In the genomic region with DNA sequence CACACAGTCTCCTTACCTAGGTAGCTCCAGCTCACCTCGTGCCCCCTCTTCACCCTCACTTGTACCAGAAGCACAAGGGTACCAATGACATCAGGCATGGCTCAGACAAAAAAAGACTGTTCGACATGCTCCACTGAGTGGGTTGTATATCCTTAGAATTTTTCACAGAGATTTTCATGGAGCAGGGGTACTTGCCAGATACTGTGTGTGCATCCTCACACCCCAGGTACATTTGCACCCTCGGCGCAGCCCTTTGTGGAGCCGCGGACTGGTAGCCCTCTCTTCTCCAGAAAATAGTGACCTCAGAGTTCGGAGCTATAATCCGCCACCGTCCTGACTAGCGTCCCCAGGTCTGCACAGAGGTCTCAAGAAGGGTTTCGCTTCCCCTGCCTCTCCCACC, we compare ENCODE assay signal across 9 mouse cellular contexts. TPM values are rescaled to one million over a fixed set of nuclear protein-coding genes. Genes with fewer than 3 reads are reported as not detected.
DNase-seq lines count a peak whose midpoint lies in the region; ATAC-seq and TF ChIP-seq lines count a peak whose summit lies in the region.
"Had no signal": no experiment of that assay in that cellular context is flagged by ENCODE, and none has a peak within 500 bp of the region (broad histone marks: within the 10 kb centered on the region; RNA-seq: fewer than 3 reads in every experiment).

No protein-coding gene starts in this region.

- H3K9me3 ChIP-seq in E14TG2a.4 (ENCODE audit: low read length), result no peaks in the 10 kb centered on the region
- H3K9me3 ChIP-seq in forebrain, embryonic 16.5 days (ENCODE audit: control insufficient read depth, low read length), result no peaks in the 10 kb centered on the region
- H3K9me3 ChIP-seq in liver, postnatal 0 days (ENCODE audit: low read length), result no peaks in the 10 kb centered on the region

- no peak for TF ChIP-seq CTCF in E14TG2a.4 (conservative IDR thresholded peaks at IDR 0.05; ENCODE audit: low read length)
- TF ChIP-seq CTCF in liver, postnatal 0 days (IDR thresholded peaks at IDR 0.05; ENCODE audit: low read depth), result no peak

- H3K4me2 ChIP-seq in forebrain, embryonic 16.5 days (ENCODE audit: low read length), result peak overlapping the region; percentile 98
- peak overlapping the region; percentile 50; the same call in 1 of the 2 replicates for H3K4me2 ChIP-seq in liver, postnatal 0 days (ENCODE audit: low read depth, low read length)

- peak overlapping the region; percentile 97 for H3K9ac ChIP-seq in forebrain, embryonic 16.5 days (replicated peaks; ENCODE audit: low read depth, low read length)
- H3K9ac ChIP-seq in liver, postnatal 0 days (replicated peaks), result no peak overlapping the region

- H3K4me1 ChIP-seq in E14TG2a.4 (replicated peaks; ENCODE audit: low read depth, low read length), result peaks cover 83% of the 10 kb centered on the region
- peaks cover 26% of the 10 kb centered on the region for H3K4me1 ChIP-seq in forebrain, embryonic 16.5 days (replicated peaks; ENCODE audit: control insufficient read depth, insufficient read depth, low read length)
- H3K4me1 ChIP-seq in liver, postnatal 0 days (ENCODE audit: insufficient read depth), result peaks cover 43% of the 10 kb centered on the region

- 2% methylated on average over 11 of the region's 11 CpGs for WGBS in forebrain, embryonic 16.5 days
- 20% methylated on average over 11 of the region's 11 CpGs for WGBS in liver, postnatal 0 days (ENCODE audit: insufficient replicate concordance)

- peaks cover 46% of the 10 kb centered on the region for H3K27me3 ChIP-seq in E14TG2a.4 (ENCODE audit: insufficient read depth, low read length)
- no peaks in the 10 kb centered on the region for H3K27me3 ChIP-seq in forebrain, embryonic 16.5 days (replicated peaks; ENCODE audit: control insufficient read depth, insufficient read depth, low read length)
- H3K27me3 ChIP-seq in liver, postnatal 0 days (ENCODE audit: insufficient read depth, low read length), result peaks cover 59% of the 10 kb centered on the region

- DNase-seq in heart, adult 11 months, result peak; percentile 80
- DNase-seq in heart, adult 9 months (ENCODE audit: low spot score in 2 of 2), result no peak
- no peak for DNase-seq in liver, postnatal 0 days
- DNase-seq in adrenal gland, adult 2 months, result no peak

- peak overlapping the region; percentile 98 for H3K27ac ChIP-seq in forebrain, embryonic 16.5 days (ENCODE audit: low read length)
- H3K27ac ChIP-seq in liver, postnatal 0 days (ENCODE audit: low read depth), result no peak overlapping the region

- peak overlapping the region; percentile 83 for H3K4me3 ChIP-seq in E14TG2a.4 (replicated peaks; ENCODE audit: low read length)
- H3K4me3 ChIP-seq in forebrain, embryonic 16.5 days (replicated peaks; ENCODE audit: low read length), result peak overlapping the region; percentile 92
- H3K4me3 ChIP-seq in liver, postnatal 0 days (ENCODE audit: low read depth, low read length), result peak overlapping the region; percentile 20; the same call in 1 of the 2 replicates

- TF ChIP-seq EP300 in liver, postnatal 0 days (IDR thresholded peaks at IDR 0.05; ENCODE audit: low read depth), result no peak

- H3K36me3 ChIP-seq in E14TG2a.4 (ENCODE audit: insufficient read depth, low read length), result 0 out of 2 replicates have a peak, but pooled peaks cover 5% of the 10 kb centered on the region
- no peaks in the 10 kb centered on the region for H3K36me3 ChIP-seq in forebrain, embryonic 16.5 days (ENCODE audit: control insufficient read depth, insufficient read depth)
- H3K36me3 ChIP-seq in liver, postnatal 0 days (replicated peaks; ENCODE audit: insufficient read depth, low read length), result no peaks in the 10 kb centered on the region

- ATAC-seq in forebrain, embryonic 16.5 days, result peak; percentile 0
- no peak for ATAC-seq in liver, postnatal 0 days
- no peak for ATAC-seq in erythroblast, adult 5-6 weeks (replicated peaks; ENCODE audit: low FRiP score, poor library complexity, severe bottlenecking)
- ATAC-seq in granulocyte monocyte progenitor cell, adult 5-6 weeks (replicated peaks; ENCODE audit: poor library complexity, severe bottlenecking), result no peak

RNA-seq across cellular contexts. Expression of a gene that starts 0.4 kb away (rescaled TPM):
- polyA plus RNA-seq in forebrain, embryonic 16.5 days (2015; fragmentation: Nextera tagmentation; extraction: Ambion mirVana), result 1,828 and 2,004 TPM in 2 replicates
- 0.20 and 0.24 TPM in 2 replicates for polyA plus RNA-seq in liver, postnatal 0 days (2015; fragmentation: Nextera tagmentation; extraction: Ambion mirVana)
- 1 to 10 TPM; 2.4 to 8.3 TPM for total RNA-seq in adrenal gland, adult 2 months (2021)
- 3.8 and 21.1 TPM in 2 replicates for polyA plus RNA-seq in adrenal gland, adult 2 months (2012; rRNA removed)
- total RNA-seq in erythroblast, adult 5-6 weeks (2015; ENCODE audit: low replicate concordance), result 3.8 TPM in 1 of 2 replicates, not detected in the other
- total RNA-seq in erythroblast, adult 5-6 weeks (2017; ENCODE audit: low replicate concordance), result not detected in 2 replicates
- not detected in 2 replicates for total RNA-seq in granulocyte monocyte progenitor cell, adult 5-6 weeks (2014; fragmentation: Nextera tagmentation)
- not detected in 2 replicates for total RNA-seq in granulocyte monocyte progenitor cell, adult 5-6 weeks (2017)

RNA-seq across cellular contexts. Expression of a gene that starts 3.9 kb away (rescaled TPM):
- polyA plus RNA-seq in forebrain, embryonic 16.5 days (2015; fragmentation: Nextera tagmentation; extraction: Ambion mirVana), result 0.09 and 0.12 TPM in 2 replicates
- polyA plus RNA-seq in liver, postnatal 0 days (2015; fragmentation: Nextera tagmentation; extraction: Ambion mirVana), result not detected in 2 replicates
- total RNA-seq in adrenal gland, adult 2 months (2021), result not detected
- not detected in 2 replicates for polyA plus RNA-seq in adrenal gland, adult 2 months (2012; rRNA removed)
- total RNA-seq in erythroblast, adult 5-6 weeks (2015; ENCODE audit: low replicate concordance), result not detected in 2 replicates
- total RNA-seq in erythroblast, adult 5-6 weeks (2017; ENCODE audit: low replicate concordance), result not detected in 2 replicates
- total RNA-seq in granulocyte monocyte progenitor cell, adult 5-6 weeks (2014; fragmentation: Nextera tagmentation), result 0.28 TPM in 1 of 2 replicates, not detected in the other
- total RNA-seq in granulocyte monocyte progenitor cell, adult 5-6 weeks (2017), result 0.05 TPM in 1 of 2 replicates, not detected in the other
- total RNA-seq: hematopoietic stem cell, adult 5-6 weeks had no signal

RNA-seq across cellular contexts. Expression of a gene that starts 12.5 kb away (rescaled TPM):
- polyA plus RNA-seq in forebrain, embryonic 16.5 days (2015; fragmentation: Nextera tagmentation; extraction: Ambion mirVana), result 43.9 and 48.3 TPM in 2 replicates
- polyA plus RNA-seq in liver, postnatal 0 days (2015; fragmentation: Nextera tagmentation; extraction: Ambion mirVana), result 10.1 and 11.6 TPM in 2 replicates
- total RNA-seq in adrenal gland, adult 2 months (2021), result 10 to 100 TPM; 26.0 to 31.7 TPM
- 24.0 and 24.6 TPM in 2 replicates for polyA plus RNA-seq in adrenal gland, adult 2 months (2012; rRNA removed)
- total RNA-seq in erythroblast, adult 5-6 weeks (2015; ENCODE audit: low replicate concordance), result 11.3 and 15.8 TPM in 2 replicates
- 12.8 and 16.5 TPM in 2 replicates for total RNA-seq in erythroblast, adult 5-6 weeks (2017; ENCODE audit: low replicate concordance)
- total RNA-seq in granulocyte monocyte progenitor cell, adult 5-6 weeks (2014; fragmentation: Nextera tagmentation), result 55.6 and 58.3 TPM in 2 replicates
- 57.5 and 75.5 TPM in 2 replicates for total RNA-seq in granulocyte monocyte progenitor cell, adult 5-6 weeks (2017)

RNA-seq across cellular contexts. Expression of a gene that starts 37.2 kb away (rescaled TPM):
- polyA plus RNA-seq in forebrain, embryonic 16.5 days (2015; fragmentation: Nextera tagmentation; extraction: Ambion mirVana), result 283 and 303 TPM in 2 replicates
- polyA plus RNA-seq in liver, postnatal 0 days (2015; fragmentation: Nextera tagmentation; extraction: Ambion mirVana), result 54.1 and 54.9 TPM in 2 replicates
- 100 to 1,000 TPM; 230 to 235 TPM for total RNA-seq in adrenal gland, adult 2 months (2021)
- polyA plus RNA-seq in adrenal gland, adult 2 months (2012; rRNA removed), result 151 and 158 TPM in 2 replicates
- total RNA-seq in erythroblast, adult 5-6 weeks (2015; ENCODE audit: low replicate concordance), result 25.3 and 45.0 TPM in 2 replicates
- 19.5 and 29.4 TPM in 2 replicates for total RNA-seq in erythroblast, adult 5-6 weeks (2017; ENCODE audit: low replicate concordance)
- 110 and 113 TPM in 2 replicates for total RNA-seq in granulocyte monocyte progenitor cell, adult 5-6 weeks (2014; fragmentation: Nextera tagmentation)
- total RNA-seq in granulocyte monocyte progenitor cell, adult 5-6 weeks (2017), result 194 and 224 TPM in 2 replicates

Comparison
In these comparisons a context has a peak if more than half of its experiments do, and no peak if none do; other contexts are left out.
1. H3K4me3 ChIP-seq: peak in every context shown above with its lines; median percentile 92 in forebrain, embryonic 16.5 days; 83 in E14TG2a.4; 20 in liver, postnatal 0 days.